Mouse (Mus musculus) lung, postnatal 0 days (tissue): ENCODE results near the gene Mtr.

Experiments
- CTCF ChIP-seq: IDR thresholded peaks from 2 replicates; pipeline ENCODE4 v1.5.1; 2016; ENCODE audit warnings: antibody characterized with exemption, mild to moderate bottlenecking
- EP300 ChIP-seq: IDR thresholded peaks from 2 replicates; pipeline ENCODE4 v1.6.1; 2016; ENCODE audit warnings: antibody characterized with exemption, mild to moderate bottlenecking, control low read depth

DNA sequence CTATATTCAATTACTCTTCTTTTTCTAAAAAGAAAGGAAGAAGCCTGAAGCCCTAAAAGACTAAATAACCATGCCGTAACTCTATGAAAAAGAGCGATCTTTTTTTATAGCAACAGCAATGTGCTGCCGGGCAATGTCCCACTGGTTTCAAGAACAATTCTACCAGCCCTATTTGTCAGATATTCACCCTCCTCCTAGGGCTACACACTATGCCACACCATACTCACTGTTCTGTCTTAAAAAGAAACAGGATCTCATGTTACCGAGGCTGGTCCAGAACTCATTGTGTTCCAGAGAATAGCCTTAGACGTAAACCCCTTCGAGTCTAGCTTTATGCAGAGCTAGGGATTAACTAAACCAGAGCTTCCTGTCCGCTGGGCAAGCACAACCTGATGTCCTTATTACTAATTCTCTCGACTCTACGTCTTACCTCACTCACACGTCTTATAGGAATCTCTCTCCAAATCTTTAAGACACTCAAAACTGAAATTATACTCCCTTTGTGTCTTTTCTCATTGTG lies 982 bp downstream of the Mtr start:
- TF ChIP-seq CTCF (no peak), EP300 (no peak)
